Mouse (Mus musculus) left cerebral cortex, postnatal 10 days (tissue): ENCODE measurements around the gene Bean1. TPM values are rescaled to one million over a fixed set of nuclear protein-coding genes. Genes with fewer than 3 reads are reported as not detected.
A peak's percentile ranks its signal among the peaks of the same experiment; 100 is the strongest.
"Not testable (repeated sequence)": the region's sequence is repeated elsewhere in the genome, so short reads cannot be mapped to it uniquely, and the experiment has no call there.

ENCODE experiments used
- DNase-seq, 2 experiments: peaks; one replicate each; pipeline ENCODE4 v3.0.0; 2021 to 2022; ENCODE audit warnings: low spot score in 2 of 2, mixed read lengths in 1 of 2; ENCODE audit errors: extremely low spot score in 1 of 2
- intact Hi-C: fragments of 180-260 bp; cut with DNase I; formaldehyde crosslinking; loops from one replicate; pipeline ENCODE4 v1.15.1; 2025
- total RNA-seq, 2 experiments: library from RNA; stranded (reverse); gene quantifications; 2 replicates each; pipeline ENCODE4 v1.2.3; 2021

Bean1 gene
- total RNA-seq, 2 experiments from 2014 or later, result 26.1 to 27.9 TPM

DNA sequence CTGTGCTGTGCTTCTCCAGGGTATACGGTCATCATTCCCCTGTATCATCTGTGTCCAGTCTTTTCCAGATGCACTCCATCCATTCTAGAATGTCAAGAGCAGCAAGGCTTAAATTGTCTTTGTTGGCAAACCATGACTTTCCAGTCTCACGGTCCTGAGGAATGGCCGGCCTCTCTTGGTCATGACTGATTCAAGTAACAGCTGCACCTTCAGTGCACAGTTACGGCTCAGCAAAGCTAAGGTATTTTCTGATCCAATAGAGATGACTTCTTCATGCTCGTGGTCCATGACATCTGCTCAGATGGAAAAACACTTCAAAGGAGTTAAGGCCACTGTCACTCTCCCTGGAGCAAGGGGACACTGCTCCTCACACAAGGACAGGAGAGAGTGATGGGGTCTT lies 56.8 kb downstream of the Bean1 start:
- intact Hi-C loops, result no loop called here

GRCm38 (mm10) chr8:104230377-104230776 lies 60.1 kb downstream of the Bean1 start:
- no peak for DNase-seq
- intact Hi-C loops, result no loop called here

More for the DNA sequence above, 56.8 kb downstream of the Bean1 start:
- DNase-seq, result no peak

GRCm38 (mm10) chr8:104232039-104232438 lies 61.8 kb downstream of the Bean1 start:
- no peak for DNase-seq
- intact Hi-C loops, result no loop called here

DNA sequence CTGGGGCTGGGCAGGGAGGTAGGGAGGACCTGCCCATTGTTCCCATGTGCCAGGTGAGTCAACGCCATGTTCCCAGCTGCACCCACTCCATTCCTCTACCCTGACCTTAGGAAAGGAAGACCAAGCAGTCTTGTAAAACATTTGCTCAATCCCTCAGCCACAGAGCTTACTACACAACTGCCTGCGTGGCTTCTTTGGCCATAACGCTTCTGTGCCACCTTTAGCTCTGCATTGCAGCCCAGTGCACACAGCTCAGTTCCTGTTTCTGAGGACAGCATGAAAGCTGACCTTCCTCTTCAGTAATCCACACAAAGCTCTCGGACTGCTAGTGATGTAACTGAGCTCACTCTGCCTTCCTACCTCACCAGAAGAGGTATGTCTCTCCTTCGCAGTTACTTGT lies 62.7 kb downstream of the Bean1 start:
- intact Hi-C loops, result no loop called here
- no peak for DNase-seq

DNA sequence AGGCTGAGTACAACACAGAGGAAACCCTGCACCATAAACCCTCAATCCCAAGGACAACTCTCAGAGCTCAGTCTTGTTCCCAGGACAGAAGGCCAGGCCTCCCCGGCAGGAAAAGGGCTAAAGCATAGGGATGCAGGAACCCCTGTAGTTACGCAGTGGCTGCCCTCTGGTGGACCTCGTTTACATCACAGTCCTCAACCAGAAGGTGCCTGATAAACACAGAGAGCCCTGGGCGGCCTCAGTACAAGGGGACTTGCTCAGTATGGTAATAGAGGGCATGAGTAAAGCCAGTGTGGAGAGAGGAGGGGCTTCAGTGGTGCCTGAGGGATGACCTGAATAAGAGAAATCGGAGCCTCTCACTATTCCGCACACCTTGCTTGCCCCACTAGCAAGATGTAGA lies 64.3 kb downstream of the Bean1 start:
- intact Hi-C loops, result no loop called here

GRCm38 (mm10) chr8:104239418-104239861 lies 69.2 kb downstream of the Bean1 start:
- DNase-seq, result no peak
- intact Hi-C loops, result no loop called here

More for the DNA sequence above, 64.3 kb downstream of the Bean1 start:
- no peak for DNase-seq

DNA sequence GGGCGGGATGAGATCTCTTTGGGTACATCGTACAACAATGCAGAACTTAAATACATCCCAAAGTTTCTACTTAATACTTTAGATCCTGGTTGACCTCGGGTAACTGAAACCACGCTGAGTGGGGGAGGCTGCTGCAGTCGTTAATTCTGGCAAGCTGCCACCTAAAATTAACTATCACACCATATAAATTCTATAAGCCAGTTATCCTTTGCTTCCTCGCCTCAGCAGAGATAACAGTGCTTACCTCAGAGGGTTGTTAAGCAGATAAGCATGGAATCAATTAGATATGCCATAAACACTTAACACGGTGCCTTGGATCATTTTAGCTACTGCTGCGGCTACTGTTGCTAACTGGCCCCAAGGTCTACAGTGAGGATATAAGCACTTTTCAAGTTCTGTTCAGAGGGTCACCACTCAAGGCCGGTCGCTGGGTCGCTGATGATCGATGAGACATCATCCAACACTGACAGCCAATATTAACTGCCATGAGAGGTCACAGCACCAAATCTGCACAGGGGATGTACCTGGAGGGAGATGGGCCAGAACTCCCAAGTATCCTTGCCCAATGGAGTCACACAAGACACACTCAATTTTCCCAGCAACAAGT lies 71.9 kb downstream of the Bean1 start:
- DNase-seq, result no peak
- intact Hi-C loops, result loop anchor here (10.0 kb wide), 1 partner anchor 193 kb away; no protein-coding TSS in a partner anchor

- DNase-seq, result no peak
- intact Hi-C loops, result loop anchor here (10.0 kb wide), 1 partner anchor 188 kb away; no protein-coding TSS in a partner anchor
Measured at GRCm38 (mm10) chr8:104246621-104247020, 76.4 kb downstream of the Bean1 start.

GRCm38 (mm10) chr8:104247054-104247907 lies 77.0 kb downstream of the Bean1 start:
- DNase-seq, result peak in 1 of 2 experiments; percentile 57
- intact Hi-C loops, result loop anchor here (10.0 kb wide), 1 partner anchor 188 kb away; no protein-coding TSS in a partner anchor

- DNase-seq, result no peak
- intact Hi-C loops, result loop anchor here (10.0 kb wide), 1 partner anchor 187 kb away; no protein-coding TSS in a partner anchor
Measured at GRCm38 (mm10) chr8:104247908-104248275, 77.7 kb downstream of the Bean1 start.

GRCm38 (mm10) chr8:104248276-104248675 lies 78.0 kb downstream of the Bean1 start, which contains the start of gene Tk2:
Gene Tk2, minus strand, starts transcription at chr8:104248558.
- intact Hi-C loops, result loop anchor here (10.0 kb wide), 1 partner anchor 187 kb away; no protein-coding TSS in a partner anchor
- peak; percentile 62 to 87 for DNase-seq

DNA sequence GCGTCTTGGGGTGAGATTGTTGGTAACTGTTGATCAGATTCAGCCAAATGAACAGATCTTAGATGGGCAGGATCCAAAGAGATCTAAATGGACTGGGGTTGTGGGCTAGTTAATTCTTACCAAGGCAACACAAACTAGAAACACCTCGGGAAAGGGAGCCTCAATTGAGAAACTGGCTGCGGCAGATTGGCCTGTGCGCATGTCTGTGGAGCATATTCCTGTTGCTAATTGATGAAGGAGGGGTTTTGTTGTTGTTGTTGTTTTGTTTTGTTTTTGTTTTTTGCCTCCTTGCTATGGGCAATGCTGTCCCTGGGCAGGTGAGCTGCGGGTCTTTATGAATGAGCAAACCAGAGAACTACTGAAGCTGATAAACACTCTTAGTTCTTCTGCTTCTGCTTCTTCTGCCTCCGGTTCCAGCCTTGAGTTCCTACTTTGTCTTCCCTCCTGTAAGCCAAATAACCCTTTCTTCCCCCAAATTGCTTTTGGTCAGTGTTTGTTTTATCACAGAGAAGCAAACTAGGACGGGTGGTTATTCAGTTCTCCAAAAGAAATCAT lies 79.3 kb downstream of the Bean1 start:
- DNase-seq, result no peak
- intact Hi-C loops, result loop anchor here (10.0 kb wide), 1 partner anchor 185 kb away; no protein-coding TSS in a partner anchor

- intact Hi-C loops, result loop anchor here (5.0 kb wide), 1 partner anchor 92 kb away; no protein-coding TSS in a partner anchor
Measured at GRCm38 (mm10) chr8:104250439-104251367, 80.5 kb downstream of the Bean1 start, which contains the start of gene Cklf. Gene Cklf, plus strand, starts transcription at chr8:104250861.

DNA sequence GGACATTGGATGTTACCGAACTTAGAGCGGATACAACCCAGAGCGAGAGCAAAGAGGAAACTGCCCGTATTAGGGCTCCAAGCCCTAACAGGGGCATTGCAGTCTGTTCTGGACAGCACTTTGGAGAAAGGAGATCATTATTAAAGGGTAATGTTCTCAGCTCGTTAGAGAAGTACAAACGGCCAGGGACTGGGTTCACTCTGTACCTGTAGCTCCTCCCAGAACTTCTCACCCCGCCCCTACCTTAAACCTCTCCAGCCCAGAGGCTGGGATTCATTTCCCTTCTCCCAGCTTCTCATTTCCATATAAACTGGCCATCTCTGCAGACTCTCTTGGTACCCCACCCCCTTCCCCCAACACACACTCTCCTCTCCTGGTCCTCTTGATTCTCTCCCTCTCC lies 81.2 kb downstream of the Bean1 start:
- intact Hi-C loops, result loop anchor here (5.0 kb wide), 1 partner anchor 91 kb away; no protein-coding TSS in a partner anchor
- no peak for DNase-seq

More at GRCm38 (mm10) chr8:104250439-104251367, 80.5 kb downstream of the Bean1 start, which contains the start of gene Cklf:
- DNase-seq, result peak; percentile 56 to 87

DNA sequence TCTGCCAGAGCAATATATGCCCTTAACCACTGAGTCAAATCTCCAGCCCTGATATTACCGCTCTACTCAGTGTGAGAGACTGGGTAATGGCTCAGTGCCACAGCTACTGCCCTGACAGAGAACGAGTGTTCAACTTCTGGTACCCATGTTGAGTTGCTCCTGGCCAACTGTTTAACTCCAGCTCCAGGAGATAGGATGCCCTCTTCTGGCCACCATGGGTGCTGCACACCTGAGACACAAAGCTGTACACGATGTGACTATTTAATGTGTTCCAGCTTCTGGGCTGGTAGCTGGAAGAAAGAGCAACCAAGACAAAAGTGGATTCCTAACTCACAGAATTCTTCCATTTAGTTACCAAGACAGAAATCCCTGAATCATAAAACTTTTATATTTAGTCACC lies 82.8 kb downstream of the Bean1 start:
- DNase-seq, result no peak
- intact Hi-C loops, result loop anchor here (5.0 kb wide), 1 partner anchor 89 kb away; no protein-coding TSS in a partner anchor

DNA sequence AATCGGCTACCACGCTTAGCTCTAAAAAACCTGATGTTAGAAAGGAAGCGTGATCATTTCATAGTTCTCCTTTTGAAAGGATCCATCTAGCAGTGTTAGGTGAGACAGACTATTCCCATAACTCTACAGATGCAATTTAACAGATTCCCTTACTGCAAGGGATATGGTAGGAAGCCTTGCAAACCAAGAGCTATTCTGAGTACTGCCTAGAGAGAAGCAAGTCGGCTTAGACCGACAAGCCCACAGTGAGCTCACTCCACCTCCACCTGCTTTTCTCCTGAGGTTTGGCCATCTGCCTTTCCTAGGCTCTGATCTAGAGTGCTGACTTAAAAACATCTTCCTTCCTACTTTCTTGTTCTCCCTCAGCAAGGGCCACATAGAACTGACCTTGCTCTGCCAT lies 91.6 kb downstream of the Bean1 start:
- intact Hi-C loops, DNase-seq: not testable (repeated sequence)

DNA sequence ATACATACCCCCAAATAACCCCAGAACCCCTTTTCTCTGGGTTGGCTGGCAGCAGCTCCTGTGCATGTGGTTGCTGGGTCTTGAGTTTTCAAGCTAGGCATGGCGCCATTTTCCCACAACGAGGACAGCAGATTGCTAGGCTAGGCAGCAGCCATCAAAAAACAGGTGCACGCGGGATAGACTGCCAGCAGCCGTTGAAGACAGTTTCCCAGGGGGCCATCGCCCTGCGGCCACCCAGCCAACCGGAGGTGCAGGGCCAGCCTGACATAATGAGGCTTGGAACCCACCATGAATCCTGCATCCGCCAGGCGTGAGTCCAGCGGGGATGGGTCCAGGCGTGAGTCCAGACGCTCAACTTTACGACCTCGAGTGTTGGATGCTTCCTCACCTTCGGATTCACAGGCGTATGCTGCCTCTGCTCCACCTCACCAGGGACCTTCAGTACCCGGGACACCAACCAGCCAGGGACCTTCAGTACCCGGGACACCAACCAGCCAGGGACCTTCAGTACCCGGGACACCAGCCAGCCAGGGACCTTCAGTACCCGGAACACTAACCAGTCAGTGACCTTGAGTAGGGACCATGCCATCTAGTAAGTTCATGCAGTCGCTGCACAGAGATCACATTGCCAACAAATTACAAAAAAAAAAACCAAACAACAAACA lies 94.2 kb downstream of the Bean1 start:
- intact Hi-C loops, DNase-seq: not testable (repeated sequence)
